Mouse (Mus musculus) midbrain, postnatal 0 days (tissue): Measurements from ENCODE around the gene Pnrc2. TPM values are rescaled to one million over a fixed set of nuclear protein-coding genes. Genes with fewer than 3 reads are reported as not detected.

Source experiments
- ATAC-seq: fragments of 200-750 bp; cut with Nextera tagmentation; 2 replicates; pipeline ENCODE4 v1.8.0; 2017; ENCODE audit warnings: moderate number of reproducible peaks, mild to moderate bottlenecking, moderate TSS enrichment, moderate library complexity; ENCODE audit not compliant: low FRiP score
- DNase-seq: peaks from one replicate; pipeline ENCODE4 v3.0.0-alpha.2; 2015; ENCODE audit warnings: low spot score
- H3K27ac ChIP-seq: fragments of 300-500 bp; sonication (generic); 2 replicates; pipeline ENCODE4 v1.5.1; 2014; ENCODE audit warnings: low read depth, mild to moderate bottlenecking, low read length, mixed read lengths
- H3K27me3 ChIP-seq: fragments of 300-500 bp; sonication (generic); 2 replicates; pipeline ENCODE4 v1.6.1; 2014; ENCODE audit warnings: low read length, control low read depth, mixed read lengths; ENCODE audit not compliant: insufficient read depth
- H3K36me3 ChIP-seq: fragments of 300-500 bp; sonication (generic); 2 replicates; pipeline ENCODE4 v1.6.1; 2014; ENCODE audit warnings: low read length, control low read depth, mixed read lengths; ENCODE audit not compliant: insufficient read depth
- H3K4me1 ChIP-seq: fragments of 300-500 bp; sonication (generic); 2 replicates; pipeline ENCODE4 v1.6.1; 2014; ENCODE audit warnings: mild to moderate bottlenecking, control low read depth, antibody characterized with exemption, low read length, mixed read lengths; ENCODE audit not compliant: insufficient read depth
- H3K4me2 ChIP-seq: fragments of 300-500 bp; sonication (generic); 2 replicates; pipeline ENCODE4 v1.6.1; 2014; ENCODE audit warnings: low read depth, mild to moderate bottlenecking, low read length, mixed read lengths; ENCODE audit not compliant: poor library complexity, severe bottlenecking
- H3K4me3 ChIP-seq: fragments of 300-500 bp; sonication (generic); 2 replicates; pipeline ENCODE4 v1.5.1; 2014; ENCODE audit warnings: low read depth, mild to moderate bottlenecking, low read length, moderate library complexity
- H3K9ac ChIP-seq: fragments of 300-500 bp; sonication (generic); replicated peaks from 2 replicates; pipeline ENCODE4 v1.6.1; 2014; ENCODE audit warnings: mild to moderate bottlenecking, low read length, moderate library complexity, mixed read lengths; ENCODE audit not compliant: poor library complexity, severe bottlenecking
- H3K9me3 ChIP-seq: fragments of 300-500 bp; sonication (generic); 2 replicates; pipeline ENCODE4 v1.6.1; 2016; ENCODE audit warnings: low read length, control low read depth
- CTCF ChIP-seq: IDR thresholded peaks from 2 replicates; pipeline ENCODE4 v1.5.1; 2016; ENCODE audit warnings: antibody characterized with exemption, mild to moderate bottlenecking
- WGBS: fragments of 180-500 bp; shearing (Covaris S2); extraction: QIAGEN DNeasy Blood & Tissue Kit; methylation state at CpG from one replicate; pipeline ENCODE4 v1.1.7; 2014; 5-methylcytosine and 5-hydroxymethylcytosine counted together
- polyA plus RNA-seq: library from polyadenylated mRNA; unstranded; fragments of >200 nt; fragmentation: Nextera tagmentation; extraction: Ambion mirVana; gene quantifications from 2 replicates; pipeline ENCODE4 v1.2.1, GENCODE M21; 2015
- total RNA-seq: library from RNA; depleted of rRNA; stranded (reverse); fragments of >200 nt; gene quantifications from 2 replicates; pipeline ENCODE4 v1.2.3, GENCODE M21; 2014; rRNA removed

The Pnrc2 gene
- 52.6 and 64.4 TPM in 2 replicates for total RNA-seq
- polyA plus RNA-seq = 67.6 and 72.6 TPM in 2 replicates

DNA sequence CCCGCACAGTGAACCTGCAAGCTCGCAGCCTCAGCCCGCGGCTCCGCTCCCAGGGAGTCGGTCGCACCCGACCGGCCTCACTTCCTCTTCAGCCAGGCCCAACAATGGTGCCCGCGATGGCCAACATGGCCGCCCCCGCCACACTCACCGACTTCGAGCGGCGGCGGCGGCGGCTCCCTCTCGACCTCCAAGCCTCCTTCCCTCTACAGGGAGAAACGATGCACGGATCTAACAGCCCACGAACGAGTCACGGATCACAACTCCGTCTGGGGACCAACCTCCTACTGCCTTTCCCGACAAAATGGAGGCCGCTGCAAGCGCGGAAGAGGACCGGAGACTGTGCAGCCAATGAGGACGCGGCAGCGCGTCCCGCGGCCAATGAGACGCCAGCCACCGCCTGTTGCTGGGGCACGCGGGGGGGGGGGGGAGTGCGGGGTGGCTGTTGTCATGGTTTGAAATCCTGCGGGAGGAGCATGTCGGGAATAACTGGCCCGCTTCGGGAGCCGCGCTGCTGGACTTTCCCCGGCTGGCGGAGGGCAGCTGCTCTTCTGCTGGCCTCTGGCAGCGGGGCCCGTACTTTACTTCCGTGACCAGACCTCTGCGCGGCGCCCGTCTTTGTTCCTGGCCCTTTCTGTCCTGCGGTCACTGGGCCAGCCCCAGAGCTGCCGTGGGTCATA lies at the start of gene Pnrc2:
Gene Pnrc2 (minus strand): TSS at position 325 of the 677 bp plus-strand sequence.
- H3K4me3 ChIP-seq = peak within 1 kb of the TSS; percentile 72
- peaks cover 17% of the 10 kb centered on the region; the same call in 1 of the 2 replicates for H3K4me1 ChIP-seq
- H3K4me2 ChIP-seq = peak within 1 kb of the TSS; percentile 75
- no peak for TF ChIP-seq CTCF
- WGBS = 0% methylated on average over 50 of the region's 60 CpGs
- peak; percentile 97 for DNase-seq
- peak; percentile 97 for ATAC-seq
- no peaks in the 10 kb centered on the region for H3K36me3 ChIP-seq
- no peaks in the 10 kb centered on the region for H3K27me3 ChIP-seq
- H3K9me3 ChIP-seq = no peaks in the 10 kb centered on the region
- H3K9ac ChIP-seq = peak within 1 kb of the TSS; percentile 89
- H3K27ac ChIP-seq = peak within 1 kb of the TSS; percentile 100

GRCm38 (mm10) chr4:135922190-135922589 lies 48.5 kb upstream of the Pnrc2 start:
- 93% methylated on average over 1 of the region's 1 CpGs for WGBS
- ATAC-seq (no peak), DNase-seq (no peak)
- no peaks in the 10 kb centered on the region for H3K27me3 ChIP-seq
- no peak for TF ChIP-seq CTCF
- peak overlapping the region; percentile 57 for H3K4me3 ChIP-seq
- H3K4me2 ChIP-seq = 0 out of 2 replicates have a peak overlapping the region, but pooled peaks have one; percentile 87
- peaks cover 5% of the 10 kb centered on the region; the same call in 1 of the 2 replicates for H3K4me1 ChIP-seq
- no peaks in the 10 kb centered on the region for H3K9me3 ChIP-seq
- H3K36me3 ChIP-seq = peaks cover 9% of the 10 kb centered on the region; the same call in 1 of the 2 replicates
- H3K9ac ChIP-seq = no peak overlapping the region
- no peak overlapping the region for H3K27ac ChIP-seq

DNA sequence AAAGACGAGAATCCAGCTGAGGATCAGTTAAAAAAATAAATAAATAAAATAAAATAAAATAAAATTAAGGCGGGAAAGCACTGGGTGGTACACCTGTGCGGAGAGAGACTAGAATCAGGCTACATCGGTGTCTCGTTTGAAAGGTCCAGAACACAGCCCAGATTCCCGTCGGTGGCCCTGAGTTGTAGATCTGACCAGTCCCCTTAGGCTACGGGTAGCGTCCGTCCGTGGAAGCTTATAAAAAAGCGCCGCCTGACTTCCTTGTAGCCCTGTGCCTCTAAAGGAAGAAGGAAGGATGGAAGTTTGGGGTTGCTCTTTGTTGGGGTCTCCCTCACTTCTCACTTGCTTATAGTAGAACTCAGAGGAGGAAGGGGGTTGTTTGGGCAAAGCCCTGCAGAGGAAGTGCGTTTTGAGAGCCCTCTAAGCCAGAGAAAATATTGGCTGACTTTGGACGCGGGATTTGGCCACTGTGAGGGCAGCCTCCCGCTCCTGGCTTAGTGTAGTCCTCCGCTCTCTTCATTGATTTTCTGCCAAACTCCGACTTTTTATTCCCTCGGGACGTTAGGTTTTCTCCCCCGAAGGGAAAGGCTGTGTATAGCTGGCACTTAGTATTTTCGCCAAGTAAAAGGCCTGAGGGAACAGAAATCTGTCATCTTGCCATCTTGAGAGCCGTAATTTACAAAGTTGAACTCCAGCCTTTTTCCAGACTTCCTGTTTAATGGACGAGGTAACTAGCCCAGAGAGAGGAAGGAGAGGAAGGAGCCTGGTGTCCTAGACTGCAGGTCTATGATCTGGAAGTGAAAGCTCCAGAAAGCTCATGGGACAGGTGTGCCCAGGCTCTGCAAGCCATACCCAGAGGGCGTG lies 47.8 kb upstream of the Pnrc2 start:
- H3K9me3 ChIP-seq = no peaks in the 10 kb centered on the region
- TF ChIP-seq CTCF = no peak
- H3K27ac ChIP-seq = peak overlapping the region; percentile 75; the same call in 1 of the 2 replicates
- peak overlapping the region; percentile 78 for H3K9ac ChIP-seq
- H3K4me1 ChIP-seq = peaks cover 5% of the 10 kb centered on the region; the same call in 1 of the 2 replicates
- DNase-seq = peak; percentile 42
- no peak for ATAC-seq
- H3K4me3 ChIP-seq = peak overlapping the region; percentile 57
- no peaks in the 10 kb centered on the region for H3K27me3 ChIP-seq
- WGBS = 5% methylated on average over 26 of the region's 26 CpGs
- H3K4me2 ChIP-seq = peak overlapping the region; percentile 87
- peaks cover 9% of the 10 kb centered on the region; the same call in 1 of the 2 replicates for H3K36me3 ChIP-seq

- WGBS = 1% methylated on average over 60 of the region's 60 CpGs
These were observed 46.9 kb upstream of the Pnrc2 start, which contains the start of gene Fuca1 for GRCm38 (mm10) chr4:135920304-135921241. Fuca1 (plus strand) TSS chr4:135920735.

DNA sequence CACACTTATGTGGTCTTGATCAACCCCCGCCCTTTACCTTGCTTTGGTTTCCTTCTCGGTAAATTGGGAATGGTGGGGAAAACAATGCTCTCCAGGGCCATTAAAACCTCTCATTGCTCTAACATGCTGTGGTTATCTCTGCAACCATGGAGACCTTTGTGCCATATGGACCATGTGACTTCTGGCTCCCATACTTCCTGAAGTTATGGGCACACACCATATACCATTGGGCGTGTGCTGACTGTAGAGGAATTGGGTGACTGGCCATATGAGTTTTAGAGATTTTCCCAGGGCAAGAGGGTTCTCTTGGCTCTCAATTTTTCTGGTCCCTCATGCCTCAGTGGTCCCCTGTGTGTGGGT lies 45.6 kb upstream of the Pnrc2 start:
- DNase-seq (no peak), ATAC-seq (no peak)
- Histone ChIP-seq H3K4me3 (no peak overlapping the region), H3K36me3 (0 out of 2 replicates have a peak, but pooled peaks cover 4% of the 10 kb centered on the region), H3K9me3 (no peaks in the 10 kb centered on the region), H3K27ac (no peak overlapping the region), H3K4me1 (peaks cover 5% of the 10 kb centered on the region; the same call in 1 of the 2 replicates), H3K4me2 (no peak overlapping the region), H3K27me3 (no peaks in the 10 kb centered on the region), H3K9ac (no peak overlapping the region)
- 93% methylated on average over 3 of the region's 3 CpGs for WGBS
- TF ChIP-seq CTCF = no peak

More at GRCm38 (mm10) chr4:135920304-135921241, 46.9 kb upstream of the Pnrc2 start, which contains the start of gene Fuca1:
- Histone ChIP-seq H3K36me3 (peaks cover 7% of the 10 kb centered on the region; the same call in 1 of the 2 replicates), H3K9ac (peak within 1 kb of the TSS; percentile 78), H3K9me3 (no peaks in the 10 kb centered on the region), H3K27me3 (no peaks in the 10 kb centered on the region), H3K27ac (peak within 1 kb of the TSS; percentile 75), H3K4me1 (peaks cover 5% of the 10 kb centered on the region; the same call in 1 of the 2 replicates), H3K4me3 (peak within 1 kb of the TSS; percentile 57), H3K4me2 (peak within 1 kb of the TSS; percentile 87)
- TF ChIP-seq CTCF = peak; percentile 85
- peak; percentile 98 for ATAC-seq
- peak; percentile 98 for DNase-seq
